Mouse (Mus musculus) ovary, postnatal 36 days (tissue): Measurements from ENCODE around the gene Adrb1.

Experiments
- DNase-seq: peaks from one replicate; pipeline ENCODE4 v3.0.0; 2022; ENCODE audit warnings: low spot score, mixed read lengths

The Adrb1 gene

GRCm38 (mm10) chr19:56721387-56722211 is at the start of gene Adrb1:
TSS of gene Adrb1 (plus strand) at chr19:56722199.
- peak; percentile 55 for DNase-seq

DNA sequence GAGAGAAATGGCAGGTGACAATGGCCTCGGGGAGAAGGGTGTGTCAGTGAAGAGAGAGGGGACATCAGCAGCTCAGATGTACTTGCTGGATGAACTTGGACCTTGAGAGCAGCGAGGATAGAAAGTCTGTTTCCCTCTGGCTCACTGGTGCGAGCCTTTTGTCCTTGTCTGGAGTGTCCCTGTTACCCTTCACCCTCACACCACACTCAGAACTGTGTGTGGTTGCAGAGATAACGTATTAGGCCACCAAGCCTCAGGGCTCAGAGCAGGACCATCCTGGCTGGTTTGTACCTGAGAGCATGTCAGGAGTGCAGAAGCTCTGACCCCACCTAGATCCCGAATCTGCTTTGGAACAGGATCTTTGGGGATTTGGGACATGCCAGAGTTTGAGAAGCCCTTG is 46.3 kb upstream of the Adrb1 start:
- no peak for DNase-seq

DNA sequence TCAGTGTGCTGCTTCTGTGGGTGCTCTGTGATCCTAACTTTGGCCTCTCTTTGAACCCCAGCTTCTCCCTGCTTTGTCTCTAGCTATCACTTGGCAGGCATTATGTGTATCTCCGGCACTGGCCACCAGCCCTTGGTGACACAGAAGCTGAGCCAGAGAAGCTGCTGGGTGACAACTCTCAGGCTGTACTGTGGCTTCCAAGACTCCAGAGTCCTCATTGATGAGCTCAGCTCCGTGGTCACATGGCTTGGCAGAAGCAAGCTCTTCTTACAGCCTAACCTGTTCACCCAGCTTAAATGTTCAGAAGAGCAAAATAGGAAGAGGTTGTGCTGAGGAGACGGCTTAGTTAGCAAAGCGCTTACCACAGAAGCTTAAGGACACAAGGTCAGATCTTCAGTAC is 45.5 kb upstream of the Adrb1 start:
- no peak for DNase-seq

DNA sequence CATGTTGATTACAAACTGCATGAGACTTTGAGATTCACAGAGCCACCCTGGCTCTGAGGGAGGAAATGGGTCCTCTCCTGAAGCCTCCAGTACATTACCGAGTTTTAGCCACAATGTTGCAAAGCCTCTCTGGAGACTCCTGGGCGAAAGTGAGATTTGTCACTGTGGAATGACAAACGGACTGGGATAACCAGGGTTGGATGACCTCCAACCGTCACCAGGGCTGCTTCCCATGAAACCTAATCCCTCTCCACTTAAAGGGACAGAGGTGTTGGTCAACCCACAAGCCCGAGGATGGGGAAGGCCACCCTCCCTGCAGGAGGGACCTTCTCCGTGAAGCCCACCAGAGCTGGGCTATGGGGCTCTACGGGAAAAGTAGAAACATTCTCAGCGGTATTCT is 44.4 kb upstream of the Adrb1 start:
- no peak for DNase-seq

DNA sequence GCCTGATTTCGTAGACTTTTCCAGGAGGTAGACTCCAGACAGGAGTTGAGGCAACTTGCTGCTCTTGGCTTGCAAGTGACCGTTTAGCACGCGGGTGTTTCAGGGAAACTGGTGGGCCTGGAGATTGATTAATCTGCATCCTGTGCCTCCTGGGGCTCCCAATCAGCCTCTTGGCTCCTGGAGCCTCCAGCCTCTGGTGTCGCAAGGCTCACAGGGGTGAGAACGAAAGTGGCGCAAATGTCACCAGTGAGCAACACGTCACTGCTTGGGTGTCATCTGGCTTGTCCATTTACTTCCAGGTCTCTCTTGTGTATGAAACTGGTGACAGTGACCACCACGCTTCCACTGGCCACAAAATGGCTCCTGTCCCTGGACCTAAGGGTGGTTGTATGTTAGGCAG is 43.5 kb upstream of the Adrb1 start:
- no peak for DNase-seq

DNA sequence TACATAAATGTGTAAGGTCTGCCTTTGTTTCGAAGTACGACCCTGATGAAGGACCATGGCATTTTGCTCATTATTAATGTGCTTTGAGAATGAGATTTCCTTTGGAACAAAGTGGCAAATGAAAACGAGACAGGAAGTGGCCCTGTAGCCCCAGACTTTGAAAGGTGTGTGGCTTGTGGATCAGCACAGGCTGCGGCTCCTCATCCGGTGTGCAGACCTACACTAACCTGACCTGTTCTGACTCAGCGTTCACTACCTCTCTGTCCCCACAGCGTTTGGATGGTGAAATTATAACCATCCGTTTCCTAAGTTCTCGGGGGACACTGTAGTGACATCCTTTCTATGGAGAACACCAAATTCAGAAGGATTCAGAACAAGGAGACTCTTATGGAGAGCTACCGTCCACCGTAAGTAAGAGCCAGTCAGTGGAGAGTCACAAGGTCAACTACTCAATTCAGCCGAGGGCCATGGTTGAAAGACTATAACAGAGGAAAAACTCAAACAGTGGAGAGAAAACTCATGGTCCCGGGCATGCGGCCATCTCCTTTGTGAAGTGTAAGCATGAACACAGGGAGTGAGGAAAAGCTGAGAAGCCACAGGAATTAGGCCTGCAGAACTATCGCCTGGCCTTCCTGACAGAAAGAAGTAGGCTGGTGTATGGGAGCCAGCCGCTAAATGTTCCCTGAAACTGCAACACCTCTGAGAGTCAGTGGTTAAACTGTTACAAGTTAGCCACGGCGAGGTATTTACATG is 42.6 kb upstream of the Adrb1 start:
- DNase-seq, result no peak

DNA sequence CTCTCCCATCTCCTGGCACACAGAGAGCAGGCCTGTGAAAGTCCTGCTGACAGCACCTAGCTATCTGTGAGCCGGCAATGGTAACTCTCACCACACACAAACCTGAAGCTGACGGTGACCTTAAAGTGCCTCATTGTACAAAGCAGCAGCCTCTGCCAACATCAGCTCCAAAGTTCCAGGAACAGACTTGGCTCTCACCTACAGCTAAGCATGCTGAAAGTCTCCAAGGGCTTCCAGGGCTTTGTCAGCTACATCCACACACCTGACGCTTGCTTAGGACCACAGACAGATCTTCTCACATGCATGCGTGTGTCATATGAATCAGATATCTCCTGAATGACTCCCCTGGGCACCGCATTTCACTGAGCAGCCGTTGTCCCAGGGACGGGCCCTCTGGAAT is 42.0 kb upstream of the Adrb1 start:
- DNase-seq, result no peak

GRCm38 (mm10) chr19:56682297-56682696 is 39.7 kb upstream of the Adrb1 start:
- DNase-seq, result no peak

- no peak for DNase-seq
These were observed 39.2 kb upstream of the Adrb1 start for GRCm38 (mm10) chr19:56682843-56683242.

GRCm38 (mm10) chr19:56685515-56685914 is 36.5 kb upstream of the Adrb1 start:
- DNase-seq, result no peak

DNA sequence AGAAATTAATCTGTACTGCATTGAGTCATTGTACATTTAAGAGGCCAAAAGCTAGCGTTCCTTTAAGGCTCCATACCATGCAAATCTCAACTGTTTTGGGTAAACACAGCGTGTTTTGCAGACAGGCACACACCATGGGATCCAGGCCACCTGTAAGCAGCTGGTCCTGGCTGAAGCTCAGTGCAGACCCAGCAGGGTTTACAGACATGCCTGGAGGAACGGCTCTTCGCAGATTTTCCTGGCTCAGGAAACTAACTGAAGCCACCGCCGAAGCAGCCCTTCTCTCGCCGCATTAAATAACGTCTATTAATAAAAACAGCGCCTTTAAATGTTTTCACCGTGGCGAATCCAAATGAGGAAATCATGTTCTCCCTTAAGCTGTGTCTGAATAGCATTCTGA is 35.8 kb upstream of the Adrb1 start:
- no peak for DNase-seq

- no peak for DNase-seq
These were observed 34.9 kb upstream of the Adrb1 start for GRCm38 (mm10) chr19:56687026-56687635.

DNA sequence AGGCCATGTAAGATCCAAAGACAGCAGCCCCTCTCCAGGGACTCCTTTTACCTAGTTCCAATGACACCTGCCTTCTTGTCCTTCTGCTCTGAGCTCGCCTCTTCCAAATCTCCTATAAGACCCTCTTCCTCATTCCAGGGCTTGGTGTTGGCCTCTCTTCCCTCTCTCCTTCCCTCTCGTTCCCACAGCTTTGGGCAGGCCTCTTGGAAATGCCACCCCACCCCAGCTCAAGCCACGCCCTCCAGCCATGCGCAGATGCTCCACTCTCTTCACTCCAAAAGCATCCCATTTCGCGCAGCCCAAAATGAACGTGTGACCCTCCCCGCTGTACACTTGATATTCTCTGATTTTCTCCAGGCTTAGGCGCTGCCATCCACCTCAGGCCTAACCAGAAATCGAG is 34.3 kb upstream of the Adrb1 start:
- no peak for DNase-seq

GRCm38 (mm10) chr19:56688661-56689335 is 33.2 kb upstream of the Adrb1 start:
- DNase-seq, result no peak

GRCm38 (mm10) chr19:56689493-56689892 is 32.5 kb upstream of the Adrb1 start:
- DNase-seq, result no peak

- DNase-seq, result no peak
These were observed 30.9 kb upstream of the Adrb1 start for GRCm38 (mm10) chr19:56691103-56691502.

- DNase-seq, result no peak
These were observed 29.5 kb upstream of the Adrb1 start for GRCm38 (mm10) chr19:56692451-56692850.

GRCm38 (mm10) chr19:56697370-56698144 is 24.4 kb upstream of the Adrb1 start:
- no peak for DNase-seq

- DNase-seq, result no peak
These were observed 21.2 kb upstream of the Adrb1 start for GRCm38 (mm10) chr19:56700848-56701247.

DNA sequence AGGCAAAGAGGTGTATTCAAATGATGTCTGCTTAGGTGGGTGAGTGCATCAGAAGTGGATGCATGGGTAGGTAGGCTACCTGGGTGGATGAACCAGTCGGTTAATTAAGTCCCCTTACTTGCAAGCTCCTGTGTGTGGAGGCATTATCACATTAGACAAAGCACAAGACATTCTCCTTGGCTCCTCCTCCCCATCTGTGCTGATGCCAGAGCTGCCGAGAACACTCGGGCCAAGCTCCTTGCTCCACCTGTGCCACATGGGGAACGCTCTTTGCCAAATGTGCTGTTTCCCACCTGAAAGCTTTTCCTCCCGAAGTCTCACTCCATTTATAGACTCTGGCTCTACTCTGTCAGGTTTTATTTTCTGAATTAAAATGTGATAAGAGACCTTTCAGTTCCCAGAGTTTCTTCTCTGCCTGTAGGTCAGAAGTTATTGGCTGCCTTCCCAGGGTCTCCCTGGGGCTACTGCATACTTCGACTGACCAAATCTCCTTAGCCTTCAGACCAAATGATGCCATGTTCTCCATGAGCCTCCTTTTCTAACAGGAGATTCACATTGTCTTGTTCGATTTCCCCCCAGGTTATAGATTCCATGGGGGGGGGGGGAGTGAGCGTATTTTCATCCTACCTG is 20.5 kb upstream of the Adrb1 start:
- DNase-seq, result no peak

DNA sequence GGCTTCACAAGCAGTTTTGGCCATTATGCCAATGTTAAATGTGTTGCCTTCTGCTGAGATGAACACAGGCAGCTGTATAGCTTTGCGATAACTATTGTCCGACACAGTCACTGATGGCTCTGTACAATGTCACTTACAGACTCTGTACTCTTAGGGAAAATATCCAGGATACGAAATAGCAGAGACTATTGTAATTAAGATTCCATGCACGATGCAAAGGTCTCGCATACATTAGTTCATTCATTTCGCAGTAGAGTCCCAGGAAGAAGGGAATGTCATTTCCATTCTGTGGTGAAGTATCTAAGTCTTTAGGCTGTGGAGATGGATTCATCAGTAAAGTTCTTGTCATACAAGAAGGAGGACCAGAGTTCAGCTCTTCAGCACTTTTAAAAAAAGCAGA is 20.0 kb upstream of the Adrb1 start:
- DNase-seq, result no peak
